Mouse (Mus musculus): ENCODE measurements around the gene Lasp1.

The Lasp1 gene

DNA sequence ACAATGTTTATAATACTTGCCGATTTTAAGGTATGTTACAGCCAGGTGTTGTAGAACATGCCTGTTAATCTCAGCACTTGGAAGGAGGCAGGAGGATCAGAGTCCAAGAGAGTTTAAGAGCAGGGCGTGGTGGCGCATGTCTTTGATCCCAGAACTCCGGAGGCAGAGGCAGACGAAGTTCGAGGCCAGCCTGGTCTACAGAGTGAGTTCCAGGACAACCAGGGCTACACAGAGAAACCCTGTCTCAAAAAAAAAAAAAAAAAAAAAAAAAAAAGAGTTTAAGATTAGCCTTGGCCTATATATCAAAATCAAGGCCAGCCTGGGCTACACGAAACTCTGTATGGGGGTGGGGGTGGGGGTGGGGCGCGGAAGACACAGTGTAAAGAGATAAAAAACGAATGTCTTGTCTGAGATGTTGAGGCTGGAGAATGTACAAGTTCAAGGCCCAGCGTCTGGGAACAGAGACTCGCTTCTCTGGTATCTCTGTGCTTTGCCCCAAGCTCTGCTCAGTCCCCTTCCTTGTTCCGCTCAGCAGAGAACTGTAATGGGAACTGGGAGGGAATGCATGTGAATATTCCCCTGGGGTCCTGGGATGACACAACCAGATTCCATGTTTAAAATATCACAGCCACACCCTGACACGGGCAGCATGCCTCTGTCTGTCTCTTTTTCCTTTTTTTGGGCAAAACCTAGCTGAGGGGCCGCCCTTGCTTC, 1.3 kb upstream of the Lasp1 start:
- no peak for DNase-seq

DNA sequence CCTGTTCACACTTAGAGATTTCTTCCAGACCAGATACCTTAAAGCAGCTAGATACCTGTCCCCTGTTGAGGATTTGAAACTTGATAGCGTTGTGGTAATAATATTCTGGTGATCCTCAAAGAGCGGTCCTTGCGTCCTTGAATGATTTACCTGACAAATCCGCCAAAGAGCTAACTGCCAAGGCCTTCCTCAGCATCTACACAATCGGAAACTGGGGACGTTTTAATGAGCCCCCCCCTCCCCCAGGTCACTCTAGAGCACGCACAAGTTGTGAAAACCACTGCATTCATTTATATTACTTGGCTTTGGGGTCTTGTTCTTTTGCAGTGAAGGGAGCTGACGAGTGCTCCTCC, 741 bp upstream of the Lasp1 start:
- DNase-seq, result no peak

DNA sequence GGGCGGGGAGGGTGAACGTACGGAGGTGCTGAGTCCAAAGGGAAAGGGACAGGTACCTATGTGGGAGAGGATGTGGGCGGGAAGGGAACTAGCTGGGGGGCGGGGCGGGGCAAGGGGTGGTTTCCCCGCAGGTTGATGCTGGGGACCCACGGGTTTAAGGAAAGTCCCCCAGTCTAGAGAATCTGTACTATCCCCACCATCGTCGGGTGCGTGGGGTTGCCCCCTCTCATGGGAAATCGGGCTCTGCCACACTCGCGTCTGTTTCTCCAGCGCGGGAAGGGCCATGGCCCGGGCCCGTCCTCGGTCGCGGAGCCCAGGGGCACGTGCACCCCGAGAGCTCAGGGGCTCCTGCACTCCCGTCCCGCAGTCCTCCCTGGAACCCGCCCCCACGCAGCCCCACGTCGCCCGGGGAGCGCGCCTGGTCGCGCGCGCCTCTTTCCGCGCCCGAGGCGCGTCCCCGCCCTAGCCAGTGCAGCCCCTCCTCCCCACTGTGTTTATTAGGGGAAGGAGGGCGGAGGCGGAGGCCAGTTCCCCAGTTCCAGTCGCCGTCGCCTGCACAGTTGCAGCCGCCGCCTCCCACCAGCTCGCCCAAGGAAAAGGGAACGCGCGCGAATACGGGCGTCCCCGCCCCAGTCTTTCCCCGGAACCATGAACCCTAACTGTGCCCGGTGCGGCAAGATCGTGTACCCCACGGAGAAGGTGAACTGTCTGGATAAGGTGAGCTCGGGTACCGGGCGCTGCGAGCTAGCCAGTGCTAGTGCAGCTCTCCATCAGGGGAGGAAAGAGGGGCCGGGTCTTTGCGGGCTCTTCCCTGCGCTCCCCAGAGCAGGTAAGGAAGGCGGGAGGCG, 570 bp downstream of the Lasp1 start:
- peak; percentile 86 to 92 for DNase-seq

DNA sequence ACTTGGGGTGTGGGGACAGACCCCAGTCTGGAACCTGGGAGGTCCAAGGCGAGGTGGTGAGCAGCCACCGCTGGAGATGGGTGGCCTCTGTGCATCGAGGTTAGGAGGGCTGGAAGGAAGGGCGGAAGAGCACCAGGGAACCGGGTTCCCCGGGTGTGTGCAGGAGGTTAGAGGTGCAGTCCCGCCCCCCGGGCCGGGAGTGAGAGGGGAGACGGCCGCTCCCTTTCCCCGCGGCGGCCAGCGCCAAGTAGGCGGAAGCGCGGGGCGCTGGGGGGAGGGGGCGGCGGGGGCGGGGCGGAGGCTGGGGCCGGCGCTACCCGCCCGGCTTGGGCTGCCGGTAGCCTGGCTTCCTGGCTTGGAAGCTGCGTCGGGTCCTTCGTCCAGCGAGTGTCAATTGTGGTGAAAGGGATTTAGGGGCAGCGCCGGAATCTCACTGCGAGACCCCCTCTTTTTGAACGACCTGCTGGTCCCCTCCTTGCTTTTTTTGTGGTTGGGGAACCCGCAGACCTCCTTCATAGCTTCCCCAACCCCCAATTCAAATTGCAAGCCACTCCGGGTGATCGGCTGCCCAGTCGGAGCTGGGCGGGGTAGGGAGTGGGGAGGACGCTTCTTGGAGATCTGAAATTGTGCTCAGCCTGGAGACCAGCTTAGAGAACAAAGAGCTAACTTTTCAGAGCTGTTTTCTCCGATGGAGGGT, 1.3 kb downstream of the Lasp1 start:
- DNase-seq, result peak; percentile 82 to 89

DNA sequence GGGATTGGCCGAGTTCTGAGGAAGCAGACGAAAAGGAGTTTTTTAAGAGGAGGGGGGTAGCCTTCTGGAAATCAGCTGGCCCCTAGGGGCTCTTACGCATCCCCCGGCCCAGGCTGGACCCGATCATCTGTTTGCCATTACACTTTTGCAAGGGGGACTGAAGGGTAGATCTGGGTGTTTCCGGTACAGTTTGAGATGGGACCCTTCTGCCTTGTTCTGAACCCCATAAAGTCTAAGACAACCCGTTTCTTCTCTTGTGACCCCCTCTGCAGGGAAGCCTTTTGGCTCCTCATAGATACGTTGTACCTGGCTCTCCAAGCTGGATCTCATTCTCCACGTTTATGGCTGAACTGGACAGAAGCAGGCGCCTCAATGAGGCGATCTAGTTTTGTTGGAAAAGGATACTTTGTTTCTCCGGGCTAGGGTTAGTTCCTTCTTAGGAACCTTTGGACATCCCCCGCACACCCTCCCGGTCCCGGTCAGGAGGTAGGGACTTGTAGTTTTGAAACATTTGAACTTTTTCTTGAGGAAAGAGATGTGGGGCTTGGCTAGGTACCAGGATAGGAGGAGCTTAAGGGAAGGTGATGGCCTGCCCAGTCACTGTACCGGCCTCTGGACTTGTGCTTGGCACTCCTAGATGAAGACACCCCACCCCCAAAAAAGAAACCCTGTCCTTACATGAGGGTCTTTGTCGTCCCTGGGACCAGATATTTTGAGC, 2.0 kb downstream of the Lasp1 start:
- DNase-seq, result peak in 1 of 2 experiments; percentile 63

DNA sequence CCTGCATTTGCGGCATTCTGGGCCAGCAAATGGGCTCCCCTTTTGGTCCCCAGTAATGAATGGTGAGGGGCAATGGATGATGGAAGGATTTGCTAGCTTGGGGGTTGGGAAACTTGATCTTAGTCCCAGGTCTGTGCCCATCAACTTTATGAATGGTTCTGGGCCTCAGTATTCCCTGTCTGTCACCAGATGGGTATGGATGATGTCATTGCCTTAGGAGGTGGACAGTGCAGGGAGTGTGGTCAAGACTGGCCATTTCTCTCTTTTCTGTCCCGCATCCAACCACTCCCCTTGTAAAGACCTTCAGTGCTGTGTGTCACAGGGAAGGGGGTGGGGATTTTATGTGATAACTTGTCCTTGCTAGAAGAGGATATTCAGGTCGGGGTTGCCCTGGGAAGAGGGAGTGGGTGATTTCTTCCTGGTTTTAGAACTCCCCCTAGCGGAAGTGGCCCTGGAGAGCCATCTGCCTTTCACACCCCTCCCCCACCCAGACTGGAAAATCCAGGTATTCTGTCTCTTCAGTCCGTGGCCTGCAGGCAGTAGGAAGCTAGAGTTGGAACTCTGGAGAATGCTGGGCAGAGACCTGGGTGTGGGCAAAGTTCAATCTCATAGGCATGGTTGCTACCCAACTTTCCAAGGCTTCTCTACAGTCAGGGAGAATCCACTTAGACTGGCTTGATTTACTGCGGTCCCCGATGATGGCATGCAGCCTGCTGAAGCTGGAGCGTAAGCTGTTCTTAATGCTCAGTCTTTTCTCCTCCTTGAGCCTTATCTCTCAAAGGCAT, 2.8 kb downstream of the Lasp1 start:
- peak; percentile 72 to 84 for DNase-seq

DNA sequence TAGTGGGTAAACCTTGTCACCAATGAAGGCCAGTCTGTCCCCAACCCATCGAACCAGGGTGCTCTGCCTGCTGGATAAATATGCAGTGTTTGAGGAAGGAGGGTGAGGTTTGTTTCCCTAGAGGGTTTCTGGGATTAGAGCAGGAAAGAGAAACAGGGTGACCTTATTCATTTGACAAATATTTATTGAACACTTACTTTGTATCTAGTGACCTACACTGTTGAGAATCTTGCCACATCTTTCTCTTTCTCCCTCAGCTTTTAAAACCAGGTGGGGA, 3.3 kb downstream of the Lasp1 start:
- DNase-seq, result no peak

DNA sequence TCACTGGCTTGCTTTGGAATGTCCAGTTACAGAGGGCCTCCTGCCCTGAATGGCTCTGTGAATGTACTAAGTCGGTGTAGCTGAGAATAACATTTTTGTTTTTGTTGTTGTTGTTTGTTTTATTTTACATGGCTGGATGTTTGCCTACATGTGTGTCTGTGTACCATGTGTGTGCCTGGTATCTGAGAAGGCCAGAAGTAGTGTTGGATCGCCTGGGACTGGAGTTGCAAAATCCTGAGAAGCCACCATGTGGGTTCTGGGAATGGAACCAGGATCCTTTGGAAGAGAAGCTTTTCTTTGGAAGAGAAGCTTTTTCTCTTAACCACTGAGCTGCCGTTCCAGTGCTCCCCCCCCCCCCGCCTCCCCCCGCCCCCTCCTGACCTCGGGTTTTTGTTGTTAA, 3.7 kb downstream of the Lasp1 start:
- no peak for DNase-seq

DNA sequence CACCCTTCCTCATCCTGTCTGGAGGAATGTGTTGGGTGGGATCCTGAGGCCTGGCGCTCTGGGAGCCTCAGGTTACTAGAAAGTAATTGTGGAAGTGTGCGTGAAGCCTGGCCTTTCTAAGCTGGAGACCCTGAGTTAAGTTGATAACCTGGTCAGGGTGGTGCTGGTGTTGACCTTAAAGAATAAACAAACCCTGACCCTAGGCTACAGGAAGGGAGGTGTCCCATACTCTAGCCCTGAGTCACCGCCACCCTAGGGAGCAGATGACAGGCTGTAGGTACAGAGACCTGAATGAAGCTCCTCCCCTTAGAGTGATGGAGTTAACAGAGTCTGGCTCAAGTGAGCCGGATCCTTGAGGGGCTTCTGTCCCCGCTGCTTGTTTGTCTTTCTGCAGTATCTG, 5.0 kb downstream of the Lasp1 start:
- DNase-seq, result no peak

DNA sequence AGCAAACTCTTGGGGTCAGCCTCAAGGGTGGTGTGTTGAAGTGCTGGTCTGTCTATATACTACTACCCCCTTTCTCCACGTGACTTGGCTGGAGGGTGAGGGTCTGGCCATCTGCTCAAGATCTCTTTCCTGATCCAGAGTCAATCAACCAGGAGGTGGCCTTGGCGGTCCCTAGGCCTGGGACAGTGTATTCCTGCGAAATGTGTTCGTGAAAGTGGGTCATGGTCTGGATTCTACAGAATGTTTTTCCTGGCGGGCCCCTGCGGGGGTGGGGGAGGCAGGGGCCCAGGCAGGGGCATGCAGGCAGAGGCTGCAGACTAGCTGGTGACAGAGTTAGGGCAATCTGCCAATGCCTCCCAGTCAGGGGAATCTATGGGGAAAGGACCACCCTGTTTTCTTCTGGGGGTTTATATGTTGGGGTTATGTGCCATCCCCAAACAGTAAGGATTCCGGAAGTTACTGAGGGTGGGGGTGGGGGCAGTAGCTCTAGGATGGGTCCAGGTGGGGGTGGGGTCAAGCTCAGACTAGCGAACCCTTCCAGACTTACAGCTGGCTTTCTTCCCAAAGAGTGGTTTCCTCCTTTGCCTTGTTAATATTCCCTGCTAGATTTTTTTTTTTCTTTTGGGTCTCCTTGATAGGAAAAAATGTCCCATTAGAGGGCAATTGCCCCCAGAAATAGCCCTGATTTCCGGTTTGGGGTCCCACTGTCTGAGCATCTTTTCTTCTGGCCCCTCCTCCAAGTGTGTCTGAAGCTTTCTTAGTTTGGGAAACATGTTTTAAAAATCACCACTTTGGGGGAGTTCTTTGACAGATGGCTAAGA, 6.3 kb downstream of the Lasp1 start:
- peak; percentile 68 to 75 for DNase-seq

DNA sequence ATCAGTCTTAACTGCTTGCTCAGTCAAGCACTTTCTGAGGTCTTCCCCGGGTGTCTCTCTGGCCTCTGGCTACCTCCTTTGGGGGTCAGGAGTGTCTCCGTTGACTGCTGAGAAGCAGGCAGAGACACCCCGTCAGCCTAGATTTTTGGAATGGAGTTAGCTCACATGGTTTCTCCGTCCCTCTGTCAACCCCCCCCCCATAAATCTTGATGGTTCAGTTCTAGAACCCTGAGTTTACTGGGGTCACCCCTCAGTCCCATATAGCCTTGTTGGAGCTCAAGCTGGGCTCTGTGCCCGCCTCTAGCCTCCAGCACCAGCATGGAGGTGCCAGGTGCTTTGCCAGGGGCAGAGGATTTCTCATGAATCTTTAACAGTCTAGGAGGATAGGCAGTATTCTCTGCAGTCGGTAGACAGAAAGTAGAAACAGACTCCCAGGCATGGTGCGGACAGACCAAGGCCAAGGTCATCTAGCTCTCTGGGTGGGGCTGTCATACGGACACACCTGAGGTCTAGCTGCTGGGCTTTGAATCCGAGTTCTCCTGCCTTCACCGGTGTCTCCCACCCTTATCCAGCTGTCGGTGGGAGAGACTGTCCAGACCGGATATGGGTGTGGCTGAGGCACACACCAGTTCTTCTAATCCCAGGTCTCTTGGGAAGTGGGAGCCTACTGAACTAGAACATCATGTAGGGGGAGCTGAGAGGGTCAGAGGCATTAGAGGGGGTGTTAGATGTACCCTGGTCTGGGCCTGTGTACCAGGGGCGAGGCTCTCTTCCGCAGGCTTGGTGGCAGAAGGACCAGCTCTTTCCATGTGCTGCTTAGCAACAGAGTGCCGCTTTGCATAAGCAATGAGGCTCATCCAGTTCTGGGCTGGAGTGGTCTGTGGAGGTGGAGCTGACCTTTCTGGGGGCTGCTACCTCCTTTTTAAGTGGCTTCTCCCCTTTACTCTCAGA, 7.1 kb downstream of the Lasp1 start:
- peak in 1 of 2 experiments; percentile 59 for DNase-seq

DNA sequence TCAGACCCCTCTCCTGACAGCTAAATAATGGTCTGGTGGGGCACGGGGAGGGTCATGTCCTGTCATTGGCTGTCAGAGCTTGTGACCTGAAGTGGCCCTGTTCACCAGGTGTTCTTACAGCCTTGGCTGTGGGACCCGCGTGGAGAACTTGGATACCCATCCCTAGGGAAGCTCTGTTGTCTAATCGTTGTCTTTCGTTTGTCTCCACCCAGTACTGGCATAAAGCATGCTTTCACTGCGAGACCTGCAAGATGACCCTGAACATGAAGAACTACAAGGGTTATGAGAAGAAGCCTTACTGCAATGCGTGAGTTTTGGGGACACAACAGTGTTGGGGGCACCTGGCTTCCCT, 7.8 kb downstream of the Lasp1 start:
- DNase-seq, result no peak

DNA sequence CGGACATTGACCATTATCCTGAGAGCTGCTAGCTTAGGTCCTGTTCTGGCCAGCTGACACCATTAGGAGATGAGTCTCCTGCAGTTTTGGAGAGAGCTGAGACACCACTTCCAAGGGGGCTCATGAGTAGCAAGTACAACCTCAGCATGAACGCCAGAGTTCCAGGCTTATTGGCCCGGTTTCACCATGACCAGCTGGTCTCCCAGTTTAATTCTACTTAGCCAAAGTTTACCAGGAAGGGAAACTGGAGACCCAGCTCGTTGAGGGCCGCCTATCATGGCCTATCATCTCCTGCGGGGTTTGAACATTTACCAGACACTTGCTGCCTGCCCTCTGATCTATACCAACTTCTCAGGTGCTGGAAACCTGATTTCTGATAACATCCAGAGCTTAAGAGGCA, 8.8 kb downstream of the Lasp1 start:
- peak in 1 of 2 experiments; percentile 46 for DNase-seq

DNA sequence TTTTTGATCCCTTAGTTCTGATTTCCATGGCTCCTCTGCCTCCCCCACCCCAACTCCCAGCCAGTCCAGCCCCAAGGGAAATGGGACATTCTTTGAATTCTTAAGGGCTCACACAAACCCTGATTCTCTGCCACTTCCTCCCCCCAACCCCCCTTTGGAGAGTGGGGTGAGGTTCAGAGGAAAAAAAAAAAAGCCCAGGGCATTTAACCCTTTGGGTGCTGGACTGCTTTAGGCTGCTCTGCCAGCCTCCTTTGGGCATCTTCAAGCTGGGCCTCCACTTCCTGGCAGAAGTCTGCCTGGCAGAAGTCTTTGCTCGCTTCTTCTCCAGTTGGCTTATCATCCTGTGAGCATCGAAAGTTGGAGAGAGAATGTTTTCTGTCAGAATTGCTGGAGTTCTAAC, 9.3 kb downstream of the Lasp1 start:
- peak; percentile 64 to 78 for DNase-seq

DNA sequence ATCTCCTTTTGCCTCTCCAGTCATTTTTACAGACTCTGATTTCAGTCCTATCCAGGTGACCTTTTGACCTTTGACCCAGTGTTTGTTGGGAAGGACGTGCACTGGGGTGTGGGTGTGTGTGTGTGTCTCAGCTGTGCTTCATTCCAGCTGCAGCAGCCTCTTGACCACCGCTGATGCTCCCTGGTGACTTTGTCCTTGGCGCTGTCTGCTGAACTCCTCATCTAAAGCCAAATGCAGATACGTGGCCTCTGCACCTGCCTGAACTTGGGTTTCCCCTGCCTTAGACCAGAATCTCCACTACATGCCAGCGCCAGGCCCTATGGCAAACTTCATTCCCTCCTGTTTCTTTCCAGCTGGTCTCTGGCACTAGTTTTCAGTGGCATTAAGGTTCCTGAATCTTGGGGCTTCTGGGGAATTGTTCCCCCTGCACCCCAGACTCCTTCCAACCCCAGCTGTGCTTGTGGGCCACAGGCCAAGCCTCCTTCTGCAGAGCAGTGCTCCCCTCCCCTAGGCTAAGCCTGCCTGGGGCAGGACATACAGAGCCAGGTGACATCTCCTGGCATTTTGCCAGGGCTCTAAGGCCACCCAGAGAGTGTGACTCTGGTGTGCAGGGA, 9.9 kb downstream of the Lasp1 start:
- peak; percentile 57 to 70 for DNase-seq

DNA sequence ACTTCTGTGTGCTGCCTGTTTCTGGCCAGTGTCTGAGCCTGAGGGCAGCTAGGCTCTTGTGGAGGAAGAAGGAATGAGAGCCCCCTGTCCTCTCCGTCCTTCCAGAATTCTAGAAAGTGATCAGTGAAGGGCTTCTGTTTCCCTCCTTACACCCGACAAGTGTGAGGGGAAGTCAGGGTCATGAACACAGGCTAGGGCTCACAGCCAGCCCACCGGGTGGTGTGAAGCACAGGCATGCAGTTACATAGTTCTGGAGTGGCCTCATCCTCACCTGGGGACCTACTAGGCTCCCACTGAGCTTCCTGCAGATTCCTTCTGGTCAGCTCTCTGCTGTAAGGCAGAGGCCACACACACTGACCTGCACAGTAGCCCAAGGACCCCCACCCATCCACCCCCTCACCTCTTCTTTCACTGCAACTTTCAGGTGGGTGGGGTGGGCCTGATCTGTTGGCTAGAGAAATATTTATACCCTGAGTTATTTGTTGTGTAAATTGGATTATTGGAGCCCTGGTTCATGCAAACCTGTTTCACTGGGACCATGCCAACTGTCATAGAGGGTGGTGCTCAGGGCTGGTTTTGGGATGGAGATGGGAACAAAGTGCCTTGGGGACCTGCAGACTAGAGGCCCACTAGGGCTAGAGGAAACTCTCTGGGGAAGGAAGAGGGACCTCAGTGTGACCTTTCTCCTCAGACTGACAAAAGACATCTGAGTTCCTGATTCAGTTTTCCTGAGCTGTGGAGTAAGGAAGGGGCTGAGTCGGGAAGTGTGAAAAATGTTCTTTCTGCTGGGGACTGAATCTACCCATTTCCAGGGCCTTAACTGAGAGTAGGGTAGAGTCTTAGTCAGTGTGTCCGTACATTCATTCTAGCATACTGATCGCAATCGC, 10.7 kb downstream of the Lasp1 start:
- no peak for DNase-seq

DNA sequence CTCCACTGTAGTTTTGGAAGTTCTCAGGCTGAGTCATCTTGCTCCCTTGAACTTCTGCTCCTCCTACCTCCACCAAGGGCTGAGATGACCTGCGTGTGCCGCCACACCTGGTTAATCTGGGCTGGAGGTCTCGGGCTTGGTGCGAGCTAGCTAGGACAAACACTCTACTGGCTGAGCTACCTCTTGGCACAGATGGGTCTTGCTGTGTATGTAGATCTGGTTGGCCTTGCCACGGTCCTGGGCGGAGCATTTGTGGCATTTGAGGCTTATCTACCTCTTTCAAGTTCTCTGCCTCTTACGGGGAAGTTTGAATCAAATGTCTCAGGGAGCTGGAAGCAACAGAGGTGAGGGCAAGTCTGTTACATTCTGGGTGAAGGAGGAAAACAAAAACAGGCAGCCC, 11.6 kb downstream of the Lasp1 start:
- peak in 1 of 2 experiments; percentile 35 for DNase-seq

DNA sequence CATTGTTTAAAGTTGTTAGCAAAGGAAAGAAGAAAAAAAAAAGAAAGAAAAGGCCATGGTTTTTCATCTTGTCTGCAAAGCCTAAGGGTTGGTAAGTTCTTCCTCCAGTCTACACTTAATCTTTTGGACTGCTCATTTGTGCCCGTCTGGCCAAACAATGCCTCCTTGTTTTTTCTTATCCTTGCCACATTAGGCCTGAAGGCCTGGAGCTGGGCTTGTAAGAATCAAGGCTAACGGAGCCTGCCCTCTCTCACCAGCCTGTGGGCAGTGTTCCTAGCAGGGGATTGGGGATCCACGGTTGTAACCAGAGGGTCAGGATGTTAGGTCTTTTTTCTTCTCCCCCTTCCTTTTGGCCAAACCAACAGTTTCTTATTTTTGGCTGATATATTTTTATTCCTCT, 12.2 kb downstream of the Lasp1 start:
- no peak for DNase-seq
